Mouse (Mus musculus): Measurements from ENCODE around the gene Gpr107.
"Not testable (repeated sequence)": the region's sequence is repeated elsewhere in the genome, so short reads cannot be mapped to it uniquely, and the experiment has no call there.

Gpr107 gene

DNA sequence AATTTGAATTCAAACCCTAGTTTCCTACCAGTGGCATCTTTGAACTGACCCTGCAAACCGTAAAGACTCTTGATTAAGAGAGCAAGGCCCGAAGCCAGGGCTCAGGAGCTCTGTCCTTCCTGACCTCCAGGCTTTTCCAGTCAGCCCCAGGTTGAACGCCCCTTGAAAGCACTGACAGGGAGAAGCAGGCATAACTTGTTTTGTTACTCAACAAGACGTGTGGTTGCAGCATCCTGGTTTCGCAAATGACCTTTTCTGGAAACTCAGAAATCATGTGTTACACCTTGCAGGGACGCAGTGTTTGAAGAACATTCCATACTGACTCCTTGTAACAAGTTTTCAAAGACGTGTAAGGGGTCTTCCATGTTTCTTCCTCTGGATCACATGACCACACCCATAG lies 5.1 kb upstream of the Gpr107 start:
- peak in 1 of 2 experiments; percentile 49 for DNase-seq (ENCODE audit: inconsistent age in 2 of 2, low spot score in 1 of 2)

DNA sequence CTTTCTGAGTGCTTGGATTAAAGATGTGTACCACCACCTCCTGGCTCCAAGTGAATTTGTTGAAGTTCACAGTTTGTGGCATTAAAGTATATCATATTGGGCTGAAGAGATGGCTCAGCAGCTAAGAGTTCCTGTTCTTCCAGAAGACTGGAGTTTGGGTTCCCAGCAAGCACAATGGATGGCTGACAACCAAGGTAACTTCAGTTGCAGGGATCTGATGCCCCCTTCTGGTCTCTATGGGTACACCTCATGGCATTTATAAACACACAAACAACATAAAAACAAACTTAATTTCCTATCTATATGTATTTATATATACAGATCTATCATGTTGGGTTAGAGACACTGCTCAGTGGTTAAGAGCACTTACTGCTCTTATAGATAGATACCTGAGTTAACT lies 1.4 kb upstream of the Gpr107 start:
- peak in 1 of 2 experiments; percentile 62 for DNase-seq (ENCODE audit: inconsistent age in 2 of 2, low spot score in 1 of 2)

DNA sequence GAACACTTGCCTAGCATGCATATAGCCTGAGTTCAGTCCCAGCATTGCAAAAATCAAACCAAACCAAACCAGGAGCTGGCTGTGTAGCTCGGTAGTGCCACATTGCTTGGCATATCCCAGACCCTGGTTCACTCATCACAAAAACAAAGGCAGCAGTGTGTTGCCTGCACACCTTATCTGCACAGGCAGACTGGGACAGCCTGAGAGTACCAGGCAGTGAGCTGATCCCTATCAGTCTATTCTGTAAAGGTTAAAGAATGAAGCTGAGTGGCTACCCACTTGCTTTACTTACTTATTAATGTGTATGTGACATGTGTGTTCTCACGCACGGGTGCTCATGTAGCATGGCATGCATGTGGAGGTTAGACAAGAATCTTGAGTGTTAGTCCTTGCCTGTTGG lies 4.7 kb downstream of the Gpr107 start:
- no peak for DNase-seq (ENCODE audit: inconsistent age in 2 of 2, low spot score in 1 of 2)

DNA sequence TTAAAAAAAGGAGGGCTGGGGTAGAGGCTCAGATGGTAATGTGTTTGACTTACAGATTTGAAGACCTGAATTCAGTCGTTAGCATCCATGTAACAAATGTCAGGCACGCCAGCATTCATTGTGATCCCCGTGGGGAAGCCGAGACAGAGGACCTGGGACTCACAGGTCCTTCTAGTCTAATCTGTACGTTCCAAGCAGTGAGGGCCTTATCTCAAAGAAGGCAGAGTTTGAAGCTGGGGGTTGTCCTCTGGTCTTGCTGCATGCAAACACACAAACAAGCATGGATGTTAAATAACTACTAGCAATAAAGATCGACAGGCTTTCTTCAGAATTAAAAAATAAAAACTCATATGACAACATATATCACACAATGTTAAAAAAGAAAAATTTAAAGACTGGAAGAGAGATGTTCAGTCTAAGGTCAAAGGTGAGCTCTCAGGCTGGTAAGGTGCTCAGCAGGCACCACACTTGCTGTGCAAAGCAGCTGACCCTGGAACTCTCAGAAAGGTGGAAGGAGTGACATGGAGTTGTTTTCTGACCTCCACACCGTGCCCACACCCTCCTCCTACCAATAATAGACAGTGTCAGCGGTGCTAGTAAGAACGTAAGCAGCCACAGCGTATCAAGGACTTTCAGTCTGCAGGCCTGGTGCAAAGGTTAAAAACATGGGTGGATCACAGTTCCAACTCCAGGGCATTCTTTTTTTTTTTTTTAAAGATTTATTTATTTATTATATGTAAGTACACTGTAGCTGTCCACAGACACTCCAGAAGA lies 8.2 kb downstream of the Gpr107 start:
- no peak for DNase-seq (ENCODE audit: inconsistent age in 2 of 2, low spot score in 1 of 2)

DNA sequence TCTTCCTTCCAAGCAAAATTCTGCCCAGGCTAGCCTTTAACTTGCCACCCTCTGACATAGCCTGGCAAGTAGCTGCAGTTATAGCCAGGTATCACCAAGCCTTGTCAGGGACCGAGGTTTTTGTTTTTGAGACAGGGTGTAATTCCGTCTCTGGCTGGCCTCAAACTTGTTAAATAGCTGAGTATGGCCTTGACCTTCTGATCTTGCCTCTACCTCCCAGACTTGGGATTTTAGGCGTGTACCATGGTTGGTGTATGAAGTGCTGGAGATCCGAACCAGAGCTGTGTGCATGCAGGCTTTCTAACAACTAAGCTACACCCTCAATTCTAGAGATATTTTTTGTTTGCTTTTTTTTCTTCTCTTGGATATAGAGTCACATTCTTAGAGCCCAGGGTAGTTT lies 9.5 kb downstream of the Gpr107 start:
- DNase-seq (ENCODE audit: inconsistent age in 2 of 2, low spot score in 1 of 2) = no peak

DNA sequence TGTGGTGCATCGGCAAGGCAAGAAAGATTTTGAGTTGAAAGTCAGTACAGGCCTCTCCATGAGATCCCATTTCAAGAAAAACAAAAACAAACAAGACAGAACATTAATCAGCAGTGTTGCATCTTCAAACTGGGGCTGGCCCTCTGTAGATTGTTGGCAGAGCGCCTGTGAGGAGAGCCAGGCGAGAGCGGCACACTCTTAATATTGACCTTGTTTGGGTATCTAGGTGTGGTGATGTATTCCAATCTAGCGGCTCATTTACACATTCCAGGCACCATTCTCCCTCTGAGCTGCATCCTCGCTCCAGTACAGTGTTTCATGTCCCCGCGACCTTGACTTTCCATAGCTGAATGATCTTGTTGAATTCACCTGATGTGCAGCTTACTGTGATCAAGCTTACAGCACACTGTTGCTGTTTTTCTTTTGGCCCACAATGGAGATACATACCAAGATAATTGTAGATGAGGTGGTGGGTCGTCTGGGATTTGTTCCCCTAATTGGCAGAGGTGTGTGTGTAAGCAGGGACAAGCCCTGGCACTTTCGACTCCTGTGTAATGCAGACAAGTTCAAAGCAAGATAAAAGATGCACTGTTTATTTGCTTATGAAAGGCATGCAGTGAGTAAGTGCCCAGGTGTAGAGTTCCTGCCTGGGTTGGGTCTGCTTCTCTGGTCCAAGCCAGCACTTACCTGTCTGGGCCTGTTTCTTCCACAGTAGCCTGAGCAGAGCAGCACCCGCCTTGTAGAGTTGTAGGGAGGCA lies 11.4 kb downstream of the Gpr107 start:
- DNase-seq (ENCODE audit: inconsistent age in 2 of 2, low spot score in 1 of 2) = peak in 1 of 2 experiments; percentile 65

DNA sequence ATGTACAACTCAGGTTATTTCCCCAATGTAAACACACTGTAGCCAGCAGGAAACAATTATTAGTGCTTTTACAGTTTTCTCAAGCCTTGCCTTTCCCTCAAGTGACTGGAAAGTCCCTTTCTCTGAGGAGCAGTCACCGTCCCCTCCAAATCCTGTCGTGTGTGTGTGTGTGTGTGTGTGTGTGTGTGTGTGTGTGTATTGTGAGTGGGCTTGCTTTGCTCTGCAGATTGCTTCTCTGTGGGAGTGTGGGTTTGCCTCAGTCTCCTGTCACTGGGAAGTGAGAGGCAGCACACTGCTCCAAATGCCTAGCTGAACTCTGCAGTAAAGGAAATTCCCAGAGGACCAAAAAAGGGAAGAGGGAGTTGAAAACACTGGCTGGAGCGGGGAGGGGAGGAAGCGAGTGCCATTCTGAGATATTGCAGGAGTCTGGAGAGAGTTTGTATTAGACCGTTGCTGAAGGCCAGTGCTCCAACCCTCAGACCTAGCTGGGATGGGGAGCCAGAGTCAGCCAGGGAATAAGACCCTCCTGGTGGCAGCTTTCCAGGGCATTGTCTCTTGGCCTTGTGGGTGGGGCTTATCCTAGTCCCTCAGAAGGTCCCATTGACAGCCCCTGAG lies 12.8 kb downstream of the Gpr107 start:
- DNase-seq (ENCODE audit: inconsistent age in 2 of 2, low spot score in 1 of 2) = peak in 1 of 2 experiments; percentile 62

DNA sequence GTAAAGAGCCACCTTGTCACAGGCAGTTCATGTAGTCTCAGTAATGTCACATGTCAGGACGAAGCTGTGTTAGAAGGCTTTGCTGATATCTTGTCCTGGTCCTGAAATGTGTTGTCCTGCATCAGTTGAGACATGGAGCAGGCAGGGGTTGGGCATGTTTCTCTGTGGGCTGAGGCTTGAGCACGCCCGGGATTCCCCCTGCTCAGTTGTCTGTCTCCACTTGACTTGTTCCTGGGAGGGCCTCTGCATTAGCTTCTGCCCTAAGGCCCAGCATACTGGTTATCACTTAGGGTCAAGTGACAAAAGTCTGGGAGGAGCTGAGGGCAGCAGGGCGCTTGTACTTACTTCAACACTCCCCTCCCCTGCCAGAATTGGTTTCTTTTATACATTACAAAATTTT lies 13.4 kb downstream of the Gpr107 start:
- no peak for DNase-seq (ENCODE audit: inconsistent age in 2 of 2, low spot score in 1 of 2)

DNA sequence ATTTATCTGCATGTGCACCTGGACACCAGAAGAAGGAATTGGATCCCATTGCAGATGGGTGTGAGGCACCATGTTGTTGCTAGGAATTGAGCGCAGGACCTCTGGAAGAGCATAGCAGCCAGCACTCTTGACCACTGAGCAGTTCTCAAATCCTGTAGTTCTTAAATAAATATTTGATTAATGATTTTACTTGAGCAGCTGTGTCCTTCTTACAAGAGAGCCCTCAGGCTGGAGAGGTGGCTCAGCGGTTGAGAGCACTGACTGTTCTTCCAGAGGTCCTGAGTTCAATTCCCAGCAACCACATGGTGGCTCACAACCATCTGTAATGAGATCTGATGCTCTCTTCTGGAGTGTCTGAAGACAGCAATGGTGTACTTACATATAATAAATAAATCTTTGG lies 15.5 kb downstream of the Gpr107 start:
- not testable (repeated sequence) for DNase-seq (ENCODE audit: inconsistent age in 2 of 2, low spot score in 1 of 2)

DNA sequence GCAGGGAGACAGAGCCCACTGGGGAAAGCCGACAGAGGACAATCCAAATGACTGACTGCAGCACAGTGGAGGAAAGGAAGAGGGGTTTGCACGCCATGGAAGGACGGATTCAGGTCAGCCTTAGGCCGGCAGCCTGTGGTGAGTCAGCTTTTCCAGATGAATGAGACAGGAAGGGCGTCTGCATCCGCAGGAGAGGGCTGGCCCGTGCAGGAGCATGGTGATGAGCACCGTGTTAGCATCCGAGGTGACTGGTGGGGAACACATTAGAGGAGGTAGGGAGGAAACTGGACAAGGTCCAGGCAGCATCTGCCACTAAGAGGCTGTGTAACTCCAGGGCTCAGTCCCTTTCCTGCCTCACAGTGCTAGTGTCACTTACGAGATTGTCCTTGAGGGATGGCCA lies 16.9 kb downstream of the Gpr107 start:
- peak; percentile 76 to 91 for DNase-seq (ENCODE audit: inconsistent age in 2 of 2, low spot score in 1 of 2)

DNA sequence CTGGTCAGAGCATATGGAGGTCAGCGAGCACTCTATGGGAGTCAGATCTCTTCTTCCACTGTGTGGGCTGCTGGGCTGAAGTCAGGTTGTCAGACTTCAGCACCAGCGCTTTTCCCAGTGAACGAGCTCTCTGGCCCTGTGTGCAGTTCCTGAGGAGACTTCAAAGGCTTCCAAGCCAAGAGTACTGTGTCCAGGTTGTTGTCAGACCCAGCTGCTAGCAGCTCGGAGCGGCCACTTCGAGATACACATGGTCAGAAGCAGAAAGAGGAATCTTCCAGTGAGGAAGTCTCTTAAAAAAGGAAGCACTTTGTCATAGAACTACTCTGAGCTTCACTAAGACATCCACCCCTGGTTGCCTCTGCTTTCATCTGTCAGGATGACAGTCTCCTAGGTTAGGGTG lies 18.0 kb downstream of the Gpr107 start:
- peak in 1 of 2 experiments; percentile 47 for DNase-seq (ENCODE audit: inconsistent age in 2 of 2, low spot score in 1 of 2)

DNA sequence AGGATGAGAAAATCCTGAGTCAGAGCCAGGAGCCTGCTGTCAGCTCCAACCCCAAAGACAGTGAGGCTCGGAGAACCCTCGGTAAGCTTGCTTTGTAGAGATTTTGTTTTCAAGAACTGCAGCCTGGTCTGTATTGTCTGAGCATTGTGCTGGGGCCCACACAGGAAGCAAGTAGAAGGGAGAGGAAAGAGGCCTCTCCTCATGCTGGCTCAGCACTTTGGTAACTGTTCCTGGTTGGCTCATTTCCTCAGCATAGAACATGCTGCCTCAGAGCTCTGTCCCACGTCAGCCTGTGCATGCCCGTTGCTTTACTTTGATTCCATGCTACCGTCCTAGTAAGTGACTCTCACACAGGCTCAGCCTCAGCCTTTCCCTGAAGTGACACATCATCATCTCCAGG lies 19.9 kb downstream of the Gpr107 start:
- peak in 1 of 2 experiments; percentile 56 for DNase-seq (ENCODE audit: inconsistent age in 2 of 2, low spot score in 1 of 2)

DNA sequence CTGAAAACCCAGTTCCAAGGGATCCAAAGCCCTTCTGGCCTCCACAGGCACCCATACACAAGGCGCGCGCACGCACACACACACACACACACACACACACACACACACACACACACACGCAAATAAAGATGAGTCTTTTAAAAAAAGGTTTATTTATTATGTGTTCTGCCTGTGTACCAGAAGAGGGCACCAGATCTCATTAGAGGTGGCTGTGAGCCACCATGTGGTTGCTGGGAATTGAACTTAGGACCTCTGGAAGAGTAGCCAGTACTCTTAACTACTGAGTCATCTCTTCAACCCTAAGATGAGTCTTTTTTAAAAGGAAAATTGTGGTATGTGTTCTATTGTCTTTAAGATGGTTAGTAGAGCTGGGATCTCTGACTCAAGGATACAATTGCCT lies 20.4 kb downstream of the Gpr107 start:
- DNase-seq (ENCODE audit: inconsistent age in 2 of 2, low spot score in 1 of 2) = no peak

DNA sequence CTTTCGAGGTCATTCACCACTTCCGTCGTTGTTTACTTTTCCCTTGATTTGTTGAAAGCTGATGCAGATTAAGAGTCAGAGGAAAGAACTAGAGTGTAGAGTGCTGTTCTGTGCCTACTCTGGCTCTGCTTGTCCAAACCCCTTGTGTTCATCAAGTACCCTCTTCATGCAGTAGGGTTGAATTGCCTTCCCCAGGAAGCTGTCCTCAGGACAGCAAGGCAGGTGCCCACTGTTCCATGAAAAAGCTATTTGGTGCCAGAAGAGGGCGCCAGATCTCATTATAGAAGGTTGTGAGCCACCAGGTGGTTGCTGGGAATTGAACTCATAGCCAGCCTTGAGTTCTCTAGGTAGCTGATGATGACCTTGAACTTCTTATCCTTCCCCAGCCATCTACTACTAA lies 21.2 kb downstream of the Gpr107 start:
- no peak for DNase-seq (ENCODE audit: inconsistent age in 2 of 2, low spot score in 1 of 2)

DNA sequence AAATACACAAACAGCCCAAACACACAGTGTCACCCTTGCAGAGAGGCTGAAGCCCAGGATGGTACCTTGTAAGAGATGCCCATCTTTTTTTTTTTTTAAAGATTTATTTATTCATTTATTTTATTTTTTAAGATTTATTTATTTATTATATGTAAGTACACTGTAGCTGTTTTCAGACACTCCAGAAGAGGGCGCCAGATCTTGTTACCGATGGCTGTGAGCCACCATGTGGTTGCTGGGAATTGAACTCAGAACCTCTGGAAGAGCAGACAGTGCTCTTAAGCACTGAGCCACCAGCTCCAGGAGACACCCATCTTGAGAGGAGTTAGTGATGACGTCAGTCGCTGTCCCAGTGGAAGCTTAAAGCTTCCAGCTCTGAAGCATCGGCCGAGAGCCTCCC lies 26.5 kb downstream of the Gpr107 start:
- DNase-seq (ENCODE audit: inconsistent age in 2 of 2, low spot score in 1 of 2) = peak in 1 of 2 experiments; percentile 56

DNA sequence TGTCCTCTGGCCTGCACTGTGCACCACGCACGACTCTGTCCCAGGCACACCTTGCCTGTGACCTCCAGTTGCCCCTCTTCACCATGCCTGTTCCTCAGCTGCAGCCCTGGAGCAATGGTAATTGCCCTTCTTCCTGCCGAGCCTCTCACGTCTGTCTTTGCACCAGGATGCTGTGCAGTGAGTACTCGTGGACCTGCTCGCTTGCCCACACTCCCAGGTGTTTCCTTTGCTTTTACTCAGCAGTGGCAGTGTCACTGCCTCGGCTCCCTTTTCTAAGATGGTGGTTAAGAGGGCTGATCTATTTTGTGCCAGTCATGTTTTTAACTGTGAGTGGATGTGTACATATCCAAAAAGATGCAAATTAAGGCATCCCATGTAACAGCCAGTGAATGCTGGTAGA lies 27.4 kb downstream of the Gpr107 start:
- no peak for DNase-seq (ENCODE audit: inconsistent age in 2 of 2, low spot score in 1 of 2)

DNA sequence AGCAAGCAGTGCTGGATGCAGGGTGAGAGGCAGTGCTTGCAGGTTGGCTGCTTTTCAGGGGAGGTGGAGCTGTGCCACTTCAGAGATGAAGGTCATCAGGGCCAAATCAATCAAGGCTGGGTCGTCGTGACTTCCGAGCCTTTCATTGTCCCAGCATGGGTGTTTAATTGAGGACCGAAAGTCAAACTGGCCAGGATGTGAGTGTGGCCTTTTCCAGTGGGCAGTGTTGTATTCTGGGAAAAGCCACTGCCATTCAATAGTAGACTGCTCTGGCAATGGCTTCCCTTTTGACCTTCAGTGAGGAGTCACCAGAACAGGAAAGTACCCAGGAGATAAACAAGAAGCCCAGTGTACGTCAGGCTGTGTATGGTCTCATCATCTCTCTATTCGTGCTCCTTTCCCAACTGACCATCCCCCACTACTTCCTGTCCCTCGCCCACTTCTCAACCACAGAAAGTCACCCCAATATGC lies 28.0 kb downstream of the Gpr107 start:
- peak; percentile 75 to 90 for DNase-seq (ENCODE audit: inconsistent age in 2 of 2, low spot score in 1 of 2)

DNA sequence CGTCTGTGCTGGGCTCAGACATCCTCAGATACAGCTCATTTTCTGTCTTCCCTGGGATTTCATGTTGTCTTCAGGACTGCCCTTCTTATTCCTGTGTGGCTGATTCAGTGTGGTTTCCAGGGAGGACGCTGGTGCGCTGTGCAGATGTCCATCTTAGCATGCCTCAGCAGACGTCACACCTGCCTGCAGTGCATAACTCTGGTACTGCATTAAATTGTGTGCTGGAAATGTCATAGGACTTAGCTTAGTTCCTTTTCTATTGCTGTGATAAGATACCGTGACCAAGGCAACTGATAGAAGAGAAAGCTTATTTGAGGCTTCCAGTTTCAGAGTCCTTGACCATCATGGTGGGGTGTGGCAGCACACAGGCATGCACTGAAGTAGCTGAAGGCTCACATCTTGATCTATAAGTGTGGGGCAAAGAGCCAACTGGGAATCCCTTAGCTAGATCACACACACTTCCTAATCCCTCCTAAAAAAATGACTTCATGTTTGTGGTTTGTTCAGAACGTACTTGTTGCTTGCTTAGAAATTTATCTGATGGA lies 30.7 kb downstream of the Gpr107 start:
- DNase-seq (ENCODE audit: inconsistent age in 2 of 2, low spot score in 1 of 2) = no peak

DNA sequence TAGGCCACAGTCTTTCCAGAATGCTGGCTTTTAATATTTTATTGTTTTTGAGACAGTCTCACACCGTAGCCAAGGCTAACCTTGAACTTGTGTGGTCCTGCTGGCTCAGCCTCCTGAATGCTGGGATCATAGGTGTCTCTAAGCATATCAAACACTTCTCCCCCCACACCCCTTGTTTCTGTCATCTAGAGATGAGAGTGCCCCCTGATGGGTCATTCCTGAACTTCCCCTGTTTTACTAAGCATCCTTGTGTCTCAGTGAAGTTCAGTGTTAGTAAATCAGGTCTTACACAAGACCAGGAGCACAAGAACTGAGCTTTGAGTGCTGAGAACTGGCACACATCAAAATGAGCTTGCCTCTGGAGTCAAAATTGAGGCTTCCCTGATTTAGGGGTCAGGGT lies 31.7 kb downstream of the Gpr107 start:
- peak in 1 of 2 experiments; percentile 50 for DNase-seq (ENCODE audit: inconsistent age in 2 of 2, low spot score in 1 of 2)

DNA sequence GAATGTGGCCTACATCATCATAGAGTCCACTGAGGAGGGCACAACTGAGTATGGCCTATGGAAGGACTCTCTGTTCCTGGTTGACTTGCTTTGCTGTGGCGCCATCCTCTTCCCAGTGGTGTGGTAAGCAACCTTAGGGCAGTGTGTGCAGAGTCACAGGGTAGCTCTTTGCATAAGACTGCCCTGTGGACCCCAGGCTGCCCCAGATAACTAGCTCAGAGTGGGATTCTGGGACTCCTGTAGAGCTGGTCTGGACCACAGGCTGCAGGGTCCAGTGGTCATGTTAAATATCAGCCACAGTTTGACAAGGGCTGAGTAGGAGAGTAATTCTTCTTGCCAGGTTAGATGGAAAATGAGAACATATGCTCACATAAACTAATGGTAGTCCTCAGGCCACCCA lies 36.6 kb downstream of the Gpr107 start:
- DNase-seq (ENCODE audit: inconsistent age in 2 of 2, low spot score in 1 of 2) = no peak

DNA sequence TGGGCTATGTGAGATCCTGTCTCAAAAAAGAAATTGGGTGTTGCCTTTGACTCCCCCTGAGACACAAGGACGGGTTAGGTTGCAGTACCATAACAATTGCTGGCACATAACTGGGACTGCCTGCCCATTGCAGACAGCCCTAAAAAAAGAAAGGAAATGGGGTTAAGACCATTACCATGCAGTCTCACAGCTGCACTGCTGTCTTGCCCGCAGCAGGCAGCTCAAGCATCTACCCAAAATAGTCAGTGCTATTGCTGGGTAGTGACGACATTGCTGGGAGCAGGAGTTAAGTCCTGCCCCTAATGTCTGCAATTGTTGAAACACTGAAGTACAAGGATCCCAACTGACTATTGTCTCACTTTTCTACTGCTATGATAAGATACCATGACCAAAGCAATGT lies 37.5 kb downstream of the Gpr107 start:
- no peak for DNase-seq (ENCODE audit: inconsistent age in 2 of 2, low spot score in 1 of 2)

DNA sequence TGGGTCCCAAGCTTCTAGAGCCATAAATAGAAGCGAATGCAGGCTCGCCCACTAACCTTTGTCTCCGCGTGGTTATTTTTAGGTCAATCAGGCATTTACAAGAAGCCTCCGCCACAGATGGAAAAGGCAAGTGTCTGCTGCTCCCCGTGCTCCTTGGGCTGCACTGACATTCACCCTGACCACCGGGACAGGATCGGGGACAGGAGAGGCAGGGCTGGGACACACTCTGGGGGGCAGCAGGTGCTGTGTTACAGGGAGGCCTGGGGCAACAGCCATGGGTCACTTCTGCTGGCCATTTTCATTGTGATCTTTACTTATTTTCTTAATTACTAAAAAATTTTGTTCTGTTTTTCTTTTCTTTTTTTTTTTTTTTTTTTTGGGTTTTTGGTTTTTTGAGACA lies 39.6 kb downstream of the Gpr107 start:
- no peak for DNase-seq (ENCODE audit: inconsistent age in 2 of 2, low spot score in 1 of 2)

Measured in adrenal gland, adult (tissue).